Mouse (Mus musculus) neural tube, embryonic 14.5 days (tissue): ENCODE measurements at regions not wholly inside any gene's neighbourhood (a gene's known extent, or its start where the extent isn't known, plus 50 kb on each side); places are given as distances from the start of the nearest gene placed in this dataset.

Experiments used
- ATAC-seq: fragments of 200-750 bp; cut with Nextera tagmentation; 2 replicates; pipeline ENCODE4 v1.8.0; 2017; ENCODE audit warnings: low read depth, mild to moderate bottlenecking, moderate TSS enrichment, moderate library complexity
- H3K27ac ChIP-seq: fragments of 300-500 bp; sonication (generic); 2 replicates; pipeline ENCODE4 v1.5.1; 2014; ENCODE audit warnings: low read depth, mild to moderate bottlenecking, control low read depth, low read length, moderate library complexity, mixed read lengths
- H3K27me3 ChIP-seq: fragments of 300-500 bp; sonication (generic); 2 replicates; pipeline ENCODE4 v1.6.1; 2014; ENCODE audit warnings: low read length; ENCODE audit not compliant: control insufficient read depth, insufficient read depth
- H3K36me3 ChIP-seq: fragments of 300-500 bp; sonication (generic); 2 replicates; pipeline ENCODE4 v1.6.1; 2014; ENCODE audit warnings: low read length, mixed read lengths; ENCODE audit not compliant: control insufficient read depth, insufficient read depth
- H3K4me1 ChIP-seq: fragments of 300-500 bp; sonication (generic); 2 replicates; pipeline ENCODE4 v1.6.1; 2014; ENCODE audit warnings: low read length; ENCODE audit not compliant: control insufficient read depth, insufficient read depth
- H3K4me2 ChIP-seq: fragments of 300-500 bp; sonication (generic); 2 replicates; pipeline ENCODE4 v1.6.1; 2014; ENCODE audit warnings: mild to moderate bottlenecking, low read depth, low read length, control low read depth
- H3K4me3 ChIP-seq: fragments of 300-500 bp; sonication (generic); 2 replicates; pipeline ENCODE4 v1.5.1; 2014; ENCODE audit warnings: low read depth, low read length, control low read depth, mixed read lengths
- H3K9ac ChIP-seq: fragments of 300-500 bp; sonication (generic); replicated peaks from 2 replicates; pipeline ENCODE4 v1.6.1; 2014; ENCODE audit warnings: low read depth, mild to moderate bottlenecking, control low read depth, low read length, mixed read lengths
- H3K9me3 ChIP-seq: fragments of 300-500 bp; sonication (generic); 2 replicates; pipeline ENCODE4 v1.6.1; 2016; ENCODE audit warnings: low read length; ENCODE audit not compliant: control insufficient read depth
- WGBS: fragments of 180-500 bp; shearing (Covaris S2); extraction: QIAGEN DNeasy Blood & Tissue Kit; methylation state at CpG from one replicate; pipeline ENCODE4 v1.1.7; 2014; 5-methylcytosine and 5-hydroxymethylcytosine counted together

DNA sequence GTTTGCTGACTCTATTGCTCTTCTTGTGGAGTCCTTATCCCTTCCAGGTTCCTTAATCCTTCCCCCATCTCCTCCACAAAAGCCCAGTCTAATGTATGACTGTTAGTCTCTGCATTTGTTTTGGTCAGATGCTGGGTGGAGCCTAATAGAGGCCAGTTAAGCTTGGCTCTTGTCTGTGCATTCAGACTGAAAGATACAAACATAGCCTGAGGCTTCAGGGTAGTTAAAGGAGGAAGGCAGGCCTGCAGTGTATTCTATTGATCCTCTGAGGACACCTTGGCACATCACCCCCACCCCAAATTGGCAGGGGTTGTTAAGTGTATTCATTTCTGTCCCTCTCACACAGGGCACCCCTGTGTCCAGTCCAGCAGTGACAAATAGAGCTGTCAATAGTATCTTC, 959.1 kb downstream of the A830018L16Rik start:
- Histone ChIP-seq H3K27ac (no peak overlapping the region), H3K9me3 (no peaks in the 10 kb centered on the region), H3K36me3 (no peaks in the 10 kb centered on the region), H3K4me1 (no peaks in the 10 kb centered on the region), H3K4me3 (no peak overlapping the region), H3K4me2 (no peak overlapping the region), H3K9ac (no peak overlapping the region), H3K27me3 (no peaks in the 10 kb centered on the region)
- no peak for ATAC-seq

DNA sequence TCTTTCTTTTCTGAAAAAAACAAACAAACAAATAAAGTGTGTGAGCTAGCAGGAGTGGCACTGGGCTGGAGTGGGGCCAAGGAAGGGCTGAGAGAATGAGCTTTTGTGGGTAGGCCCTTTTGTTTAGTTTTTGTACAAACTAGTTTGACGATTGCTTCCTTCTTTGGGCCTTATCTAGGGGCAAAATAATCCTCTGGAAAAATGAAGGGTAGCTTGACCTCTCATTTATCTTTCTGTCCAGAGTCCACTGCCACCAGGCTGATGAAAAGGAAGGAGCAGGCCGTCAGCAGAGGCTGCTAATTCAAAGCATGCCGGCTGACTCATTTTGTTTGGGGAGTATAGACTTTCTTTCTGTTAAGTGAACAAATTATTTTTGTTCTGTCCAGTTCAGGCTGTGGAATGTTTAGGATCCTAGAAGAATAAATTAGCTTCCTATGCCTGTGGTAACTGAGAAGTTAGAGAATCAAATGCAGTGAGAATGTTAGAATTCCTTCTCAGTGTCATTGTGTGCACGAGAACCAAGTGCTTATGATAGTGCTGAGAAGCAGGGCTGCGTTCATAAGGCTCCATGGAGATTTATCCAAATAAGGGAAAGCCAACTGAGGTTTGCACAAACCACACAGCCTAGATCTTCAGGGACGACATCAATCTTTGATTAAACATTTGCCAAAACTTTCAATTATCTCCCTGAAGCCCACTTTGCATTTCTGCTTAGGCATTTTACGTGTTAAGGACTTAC, 984.4 kb downstream of the A830018L16Rik start:
- no peak for ATAC-seq
- Histone ChIP-seq H3K36me3 (no peaks in the 10 kb centered on the region), H3K4me3 (no peak overlapping the region), H3K4me1 (no peaks in the 10 kb centered on the region), H3K9ac (no peak overlapping the region), H3K9me3 (no peaks in the 10 kb centered on the region), H3K4me2 (no peak overlapping the region), H3K27ac (no peak overlapping the region), H3K27me3 (no peaks in the 10 kb centered on the region)
- WGBS, result 17% methylated on average over 7 of the region's 7 CpGs

DNA sequence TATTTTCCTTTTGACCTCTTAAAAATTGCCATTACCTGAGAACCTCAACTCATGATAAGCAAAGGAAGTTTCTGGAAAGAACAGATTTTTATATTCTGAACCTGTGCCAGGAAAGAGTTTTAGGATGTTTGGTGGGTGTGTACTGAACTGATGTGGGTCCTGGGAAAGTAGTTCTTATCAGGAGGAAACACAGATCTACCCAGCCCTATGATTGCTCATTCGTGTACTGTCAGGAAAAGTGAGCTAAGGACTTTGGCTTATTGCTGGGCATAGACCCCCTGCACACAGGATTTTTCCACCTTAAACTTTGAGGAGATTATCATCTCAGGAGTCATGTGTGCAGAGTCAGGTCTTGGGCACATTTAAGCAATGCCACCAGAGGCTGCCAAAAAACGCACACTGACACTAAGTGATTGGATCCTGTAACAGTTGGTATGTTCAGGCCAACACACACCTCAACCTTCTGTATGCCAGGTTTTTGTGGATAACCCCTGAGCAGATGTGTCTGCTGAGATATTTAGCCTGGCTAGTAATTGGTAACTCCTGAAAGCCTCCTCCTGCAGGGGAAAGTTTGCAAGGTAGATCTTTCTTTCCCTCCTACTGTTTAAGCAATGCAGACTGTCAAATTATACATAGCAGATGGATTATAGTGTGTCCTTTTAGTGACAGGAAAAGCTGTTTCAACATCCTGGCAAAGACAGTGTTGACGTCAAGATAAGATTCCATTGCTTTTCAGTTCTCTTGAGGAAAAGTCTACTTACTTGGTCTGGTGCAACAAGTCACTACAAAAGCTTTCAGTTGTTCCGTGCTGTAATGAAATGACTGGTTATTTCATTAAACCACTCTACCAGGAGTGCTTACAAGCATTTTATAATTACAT, 991.7 kb downstream of the A830018L16Rik start:
- no peak overlapping the region for H3K27ac ChIP-seq
- no peak overlapping the region for H3K9ac ChIP-seq
- WGBS, result 86% methylated on average over 4 of the region's 4 CpGs
- H3K4me2 ChIP-seq, result no peak overlapping the region
- no peaks in the 10 kb centered on the region for H3K9me3 ChIP-seq
- H3K4me3 ChIP-seq, result no peak overlapping the region
- no peaks in the 10 kb centered on the region for H3K4me1 ChIP-seq
- ATAC-seq, result no peak
- H3K36me3 ChIP-seq, result no peaks in the 10 kb centered on the region
- H3K27me3 ChIP-seq, result no peaks in the 10 kb centered on the region

DNA sequence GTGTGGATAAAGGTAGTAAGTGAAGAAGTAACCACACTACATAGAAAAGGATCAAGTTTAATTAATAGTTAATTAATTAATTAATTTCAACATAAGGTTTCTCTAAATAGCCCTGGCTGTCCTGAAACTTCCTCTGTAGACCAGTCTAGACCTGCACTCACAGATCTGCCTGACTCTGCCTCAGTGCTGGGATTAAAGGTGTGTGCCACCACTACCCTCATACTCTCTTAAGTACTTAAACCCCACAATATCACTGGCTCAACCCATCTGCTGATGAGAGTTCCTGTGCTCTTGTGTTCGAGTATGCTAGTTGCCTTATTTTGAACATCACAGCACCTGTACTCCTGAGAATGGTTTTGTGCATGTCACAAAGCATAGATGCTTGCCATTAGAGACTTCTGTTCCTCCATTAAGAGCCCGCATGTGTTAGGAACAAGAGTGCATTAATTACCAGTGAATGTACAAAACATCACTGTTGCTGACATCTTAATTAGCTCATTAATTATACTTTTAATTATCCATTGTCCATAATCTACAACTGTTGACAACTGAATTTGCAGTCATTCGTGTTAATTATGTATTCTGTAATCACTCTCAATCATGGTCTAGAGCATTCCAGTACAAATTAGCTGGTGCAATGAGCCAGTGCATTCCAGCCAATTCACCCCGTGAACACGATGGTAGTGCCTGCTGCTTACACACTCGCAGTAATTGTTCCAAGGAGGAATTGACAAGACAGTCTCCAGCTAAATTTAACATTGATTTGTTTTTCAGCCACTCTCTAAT, 996.0 kb downstream of the A830018L16Rik start:
- H3K4me3 ChIP-seq, result no peak overlapping the region
- WGBS, result 42% methylated on average over 6 of the region's 6 CpGs
- no peaks in the 10 kb centered on the region for H3K27me3 ChIP-seq
- H3K9me3 ChIP-seq, result no peaks in the 10 kb centered on the region
- ATAC-seq, result peak; percentile 94
- no peak overlapping the region for H3K9ac ChIP-seq
- no peaks in the 10 kb centered on the region for H3K4me1 ChIP-seq
- H3K4me2 ChIP-seq, result no peak overlapping the region
- no peak overlapping the region for H3K27ac ChIP-seq
- no peaks in the 10 kb centered on the region for H3K36me3 ChIP-seq

DNA sequence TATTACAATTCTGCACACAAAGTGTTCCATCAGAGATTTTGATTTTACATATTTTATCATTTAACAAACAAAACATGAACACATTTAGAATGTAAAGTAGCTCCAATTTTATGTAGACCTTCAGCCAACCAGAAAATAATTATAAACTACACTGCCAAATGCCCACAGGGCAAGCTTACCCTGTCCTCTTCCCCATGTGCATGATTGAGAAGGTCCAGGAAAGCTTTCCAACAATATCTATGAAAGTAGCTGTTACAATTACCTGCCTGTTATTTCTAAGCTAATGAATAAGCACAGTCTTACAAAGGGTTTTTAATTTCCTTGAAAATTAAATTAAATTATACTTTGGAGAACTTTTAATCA, 996.6 kb downstream of the A830018L16Rik start:
- peak; percentile 50; the same call in 1 of the 2 replicates for ATAC-seq
- H3K4me3 ChIP-seq, result no peak overlapping the region

DNA sequence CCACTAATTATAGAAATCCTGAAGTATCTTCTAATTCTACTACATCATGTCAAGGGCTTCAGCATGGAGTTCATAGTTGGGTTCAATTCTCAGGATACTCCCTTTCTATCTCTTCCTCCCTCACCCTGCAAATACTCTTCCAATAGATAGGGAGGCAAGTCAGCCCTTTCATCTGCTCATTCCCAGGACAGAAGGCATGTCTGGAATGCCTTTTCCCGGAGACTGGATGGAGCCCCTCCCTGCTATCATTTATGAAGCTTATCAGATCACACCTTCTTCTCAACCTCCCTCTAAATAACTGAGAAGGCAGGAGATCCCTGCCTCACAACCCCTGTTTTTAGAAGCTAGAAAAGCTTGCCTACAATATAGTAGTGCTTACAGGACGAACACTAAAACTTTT, 1010.6 kb downstream of the A830018L16Rik start:
- WGBS, result 74% methylated on average over 2 of the region's 2 CpGs
- Histone ChIP-seq H3K9me3 (no peaks in the 10 kb centered on the region), H3K36me3 (no peaks in the 10 kb centered on the region), H3K27me3 (no peaks in the 10 kb centered on the region), H3K4me2 (no peak overlapping the region), H3K27ac (no peak overlapping the region), H3K4me1 (no peaks in the 10 kb centered on the region), H3K9ac (no peak overlapping the region), H3K4me3 (no peak overlapping the region)
- ATAC-seq, result no peak

More for the DNA sequence above, 996.6 kb downstream of the A830018L16Rik start:
- Histone ChIP-seq H3K4me1 (no peaks in the 10 kb centered on the region), H3K36me3 (no peaks in the 10 kb centered on the region), H3K27ac (no peak overlapping the region), H3K27me3 (no peaks in the 10 kb centered on the region), H3K4me2 (no peak overlapping the region), H3K9me3 (no peaks in the 10 kb centered on the region), H3K9ac (no peak overlapping the region)

DNA sequence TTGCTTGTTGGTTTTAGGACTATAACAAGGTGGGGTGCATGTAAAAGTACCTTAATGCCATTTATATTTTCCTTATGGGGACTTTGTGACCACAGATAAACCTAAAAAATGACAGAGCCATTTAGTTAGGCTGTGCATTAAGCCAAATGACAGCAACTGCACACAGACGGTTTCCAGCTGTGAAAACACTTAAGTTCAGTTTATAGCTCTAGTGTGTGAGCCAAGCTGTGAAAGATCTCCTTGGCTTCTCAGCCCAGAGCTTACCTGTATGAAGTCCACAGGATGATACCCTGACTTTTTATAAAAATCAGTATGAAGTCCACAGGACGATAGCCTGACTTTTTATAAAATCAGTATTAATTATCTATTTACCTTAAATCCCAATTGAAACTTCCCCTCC, 1024.0 kb downstream of the A830018L16Rik start:
- 59% methylated on average over 2 of the region's 2 CpGs for WGBS
- ATAC-seq, result no peak
- H3K9ac ChIP-seq, result no peak overlapping the region
- H3K27ac ChIP-seq, result no peak overlapping the region
- no peaks in the 10 kb centered on the region for H3K9me3 ChIP-seq
- H3K4me1 ChIP-seq, result no peaks in the 10 kb centered on the region
- H3K27me3 ChIP-seq, result no peaks in the 10 kb centered on the region
- H3K4me2 ChIP-seq, result no peak overlapping the region
- no peak overlapping the region for H3K4me3 ChIP-seq
- H3K36me3 ChIP-seq, result no peaks in the 10 kb centered on the region

DNA sequence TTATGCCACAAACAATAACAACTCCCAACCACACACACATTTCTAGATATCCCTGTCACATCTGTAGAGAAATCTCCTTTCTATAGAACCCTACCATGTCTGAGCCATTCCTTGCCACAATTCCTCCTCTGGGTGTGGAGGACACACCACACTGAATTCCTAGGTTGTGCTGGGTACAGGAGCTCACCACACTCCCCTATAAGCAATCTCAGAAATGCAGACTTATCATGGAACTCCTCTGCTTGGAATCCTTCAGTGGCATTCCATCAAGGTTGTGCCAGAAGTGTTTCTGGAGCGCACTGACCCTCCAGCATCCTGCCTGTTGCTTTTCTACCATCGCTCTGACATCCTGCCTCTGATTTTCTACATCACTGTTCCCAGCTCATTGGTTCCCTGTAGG, 1052.3 kb downstream of the A830018L16Rik start:
- no peaks in the 10 kb centered on the region for H3K4me1 ChIP-seq
- H3K4me3 ChIP-seq, result no peak overlapping the region
- no peaks in the 10 kb centered on the region for H3K9me3 ChIP-seq
- no peaks in the 10 kb centered on the region for H3K36me3 ChIP-seq
- H3K9ac ChIP-seq, result no peak overlapping the region
- H3K27me3 ChIP-seq, result no peaks in the 10 kb centered on the region
- no peak overlapping the region for H3K27ac ChIP-seq
- H3K4me2 ChIP-seq, result no peak overlapping the region
- ATAC-seq, result no peak
- 83% methylated on average over 2 of the region's 2 CpGs for WGBS
